Mouse (Mus musculus): ENCODE measurements at regions not wholly inside any gene's neighbourhood (a gene's known extent, or its start where the extent isn't known, plus 50 kb on each side); places are given as distances from the start of the nearest gene placed in this dataset.

GRCm38 (mm10) chr10:42115920-42116298 is 97.7 kb upstream of the Armc2 start:
- TF ChIP-seq CTCF (IDR thresholded peaks at IDR 0.05; ENCODE audit: low read depth) (no peak), EP300 (optimal IDR thresholded peaks at IDR 0.05) (no peak)

Measured in stomach, postnatal 0 days (tissue).